Mouse (Mus musculus): ENCODE measurements around the gene Scn8a. TPM values are rescaled to one million over a fixed set of nuclear protein-coding genes. Genes with fewer than 3 reads are reported as not detected.

The Scn8a gene
- total RNA-seq (2023): 0.74 TPM

GRCm38 (mm10) chr15:100869558-100869957, at the start of gene Scn8a:
Scn8a (plus strand) TSS chr15:100869858.

GRCm38 (mm10) chr15:101047194-101047555, 177.5 kb downstream of the Scn8a start, which contains the start of gene Gm47841:
Gm47841 (minus strand) TSS chr15:101047397.

GRCm38 (mm10) chr15:101077813-101078730, 208.4 kb downstream of the Scn8a start, which contains the start of gene Fignl2:
Fignl2 (minus strand) TSS chr15:101078567.

Other genes with a start within 250 kb of the Scn8a start
- 4.3 TPM for gene Smagp, start 232.9 kb upstream of the Scn8a start, total RNA-seq (2023)
- gene Bin2, start 200.3 kb upstream of the Scn8a start, total RNA-seq (2023): 420 TPM
- gene Cela1, start 181.9 kb upstream of the Scn8a start, total RNA-seq (2023): 4.0 TPM
- gene Galnt6, start 140.5 kb upstream of the Scn8a start, total RNA-seq (2023): 188 TPM
- gene Slc4a8, start 108.1 kb upstream of the Scn8a start, total RNA-seq (2023): 12.9 TPM
- gene Gm47841, start 177.5 kb downstream of the Scn8a start, total RNA-seq (2023): not detected
- gene Fignl2, start 208.7 kb downstream of the Scn8a start, total RNA-seq (2023): not detected
- gene Ankrd33, start 245.9 kb downstream of the Scn8a start, total RNA-seq (2023): not detected

Data from CD4-positive naive resting alpha-beta T cell, adult 57 days (primary cell).